Mouse (Mus musculus) limb, embryonic 11.5 days (tissue): ENCODE measurements at regions not wholly inside any gene's neighbourhood (a gene's known extent, or its start where the extent isn't known, plus 50 kb on each side); places are given as distances from the start of the nearest gene placed in this dataset.

ENCODE experiments used
- ATAC-seq: fragments of 200-750 bp; cut with Nextera tagmentation; 2 replicates; pipeline ENCODE4 v1.8.0; 2017; ENCODE audit warnings: low read depth; ENCODE audit not compliant: insufficient number of reproducible peaks, low FRiP score, low TSS enrichment
- DNase-seq: peaks from one replicate; pipeline ENCODE4 v3.0.0-alpha.2; 2015; ENCODE audit warnings: low spot score
- H3K27ac ChIP-seq: fragments of 300-500 bp; sonication (generic); replicated peaks from 2 replicates; pipeline ENCODE4 v1.5.1; 2014; ENCODE audit warnings: low read depth, mild to moderate bottlenecking, low read length
- H3K27me3 ChIP-seq: fragments of 300-500 bp; sonication (generic); 2 replicates; pipeline ENCODE4 v1.6.1; 2014; ENCODE audit warnings: mild to moderate bottlenecking, low read length, mixed read lengths; ENCODE audit not compliant: control insufficient read depth, insufficient read depth
- H3K36me3 ChIP-seq: fragments of 300-500 bp; sonication (generic); 2 replicates; pipeline ENCODE4 v1.6.1; 2014; ENCODE audit warnings: mild to moderate bottlenecking, low read length, moderate library complexity, mixed read lengths; ENCODE audit not compliant: control insufficient read depth, insufficient read depth
- H3K4me1 ChIP-seq: fragments of 300-500 bp; sonication (generic); 2 replicates; pipeline ENCODE4 v1.6.1; 2014; ENCODE audit warnings: low read length, mixed read lengths; ENCODE audit not compliant: control insufficient read depth, insufficient read depth
- H3K4me2 ChIP-seq: fragments of 300-500 bp; sonication (generic); 2 replicates; pipeline ENCODE4 v1.6.1; 2014; ENCODE audit warnings: low read depth, mild to moderate bottlenecking, moderate library complexity; ENCODE audit not compliant: severe bottlenecking
- H3K4me3 ChIP-seq: fragments of 300-500 bp; sonication (generic); 2 replicates; pipeline ENCODE4 v1.5.1; 2014; ENCODE audit warnings: low read depth, low read length
- H3K9ac ChIP-seq: fragments of 300-500 bp; sonication (generic); 2 replicates; pipeline ENCODE4 v1.6.1; 2014; ENCODE audit warnings: mild to moderate bottlenecking, low read length
- H3K9me3 ChIP-seq: fragments of 300-500 bp; sonication (generic); 2 replicates; pipeline ENCODE4 v1.6.1; 2016; ENCODE audit warnings: low read length; ENCODE audit not compliant: control insufficient read depth
- WGBS: fragments of 180-500 bp; shearing (Covaris S2); extraction: QIAGEN DNeasy Blood & Tissue Kit; methylation state at CpG from one replicate; pipeline ENCODE4 v1.1.7; 2014; 5-methylcytosine and 5-hydroxymethylcytosine counted together

GRCm38 (mm10) chr4:106244384-106244819 is 71.6 kb upstream of the Usp24 start:
- H3K4me1 ChIP-seq = no peaks in the 10 kb centered on the region

GRCm38 (mm10) chr4:106244826-106245510 is 71.0 kb upstream of the Usp24 start:
- no peak overlapping the region for H3K27ac ChIP-seq

More at GRCm38 (mm10) chr4:106244384-106244819, 71.6 kb upstream of the Usp24 start:
- DNase-seq = no peak
- 92% methylated on average over 14 of the region's 14 CpGs for WGBS
- Histone ChIP-seq H3K9ac (no peak overlapping the region), H3K4me3 (no peak overlapping the region), H3K27ac (no peak overlapping the region), H3K9me3 (no peaks in the 10 kb centered on the region), H3K27me3 (no peaks in the 10 kb centered on the region), H3K4me2 (no peak overlapping the region), H3K36me3 (no peaks in the 10 kb centered on the region)
- no peak for ATAC-seq

GRCm38 (mm10) chr4:106246695-106247094 is 69.3 kb upstream of the Usp24 start:
- 68% methylated on average over 2 of the region's 2 CpGs for WGBS
- no peak overlapping the region for H3K4me2 ChIP-seq
- no peaks in the 10 kb centered on the region for H3K9me3 ChIP-seq
- H3K27me3 ChIP-seq = no peaks in the 10 kb centered on the region
- ATAC-seq (no peak), DNase-seq (no peak)
- no peak overlapping the region for H3K9ac ChIP-seq
- H3K4me1 ChIP-seq = no peaks in the 10 kb centered on the region
- no peak overlapping the region for H3K4me3 ChIP-seq
- no peaks in the 10 kb centered on the region for H3K36me3 ChIP-seq
- H3K27ac ChIP-seq = no peak overlapping the region

More at GRCm38 (mm10) chr4:106244826-106245510, 71.0 kb upstream of the Usp24 start:
- Histone ChIP-seq H3K9me3 (no peaks in the 10 kb centered on the region), H3K4me1 (no peaks in the 10 kb centered on the region), H3K4me3 (no peak overlapping the region), H3K27me3 (no peaks in the 10 kb centered on the region), H3K4me2 (no peak overlapping the region), H3K9ac (no peak overlapping the region), H3K36me3 (no peaks in the 10 kb centered on the region)
- no peak for DNase-seq
- 93% methylated on average over 9 of the region's 9 CpGs for WGBS
- no peak for ATAC-seq

- H3K27me3 ChIP-seq = no peaks in the 10 kb centered on the region
- no peaks in the 10 kb centered on the region for H3K9me3 ChIP-seq
- no peaks in the 10 kb centered on the region for H3K4me1 ChIP-seq
- H3K27ac ChIP-seq = no peak overlapping the region
- H3K4me3 ChIP-seq = no peak overlapping the region
- WGBS = 89% methylated on average over 5 of the region's 5 CpGs
- no peak overlapping the region for H3K4me2 ChIP-seq
- DNase-seq = no peak
- ATAC-seq = no peak
- H3K36me3 ChIP-seq = no peaks in the 10 kb centered on the region
- no peak overlapping the region for H3K9ac ChIP-seq
Measured at GRCm38 (mm10) chr4:106247398-106247797, 68.6 kb upstream of the Usp24 start.

- ATAC-seq = no peak
- Histone ChIP-seq H3K27ac (no peak overlapping the region), H3K27me3 (no peaks in the 10 kb centered on the region), H3K4me1 (no peaks in the 10 kb centered on the region), H3K9me3 (no peaks in the 10 kb centered on the region), H3K9ac (no peak overlapping the region), H3K4me3 (no peak overlapping the region), H3K4me2 (no peak overlapping the region), H3K36me3 (no peaks in the 10 kb centered on the region)
- no peak for DNase-seq
- 93% methylated on average over 8 of the region's 8 CpGs for WGBS
Measured at GRCm38 (mm10) chr4:106248272-106248671, 67.7 kb upstream of the Usp24 start.

- WGBS = 84% methylated on average over 7 of the region's 7 CpGs
Measured at GRCm38 (mm10) chr4:106249028-106249782, 66.8 kb upstream of the Usp24 start.

GRCm38 (mm10) chr4:106250048-106250447 is 66.0 kb upstream of the Usp24 start:
- no peak overlapping the region for H3K27ac ChIP-seq
- H3K4me1 ChIP-seq = no peaks in the 10 kb centered on the region
- no peaks in the 10 kb centered on the region for H3K27me3 ChIP-seq
- H3K4me2 ChIP-seq = no peak overlapping the region
- H3K9me3 ChIP-seq = no peaks in the 10 kb centered on the region
- ATAC-seq (no peak), DNase-seq (no peak)
- no peaks in the 10 kb centered on the region for H3K36me3 ChIP-seq
- 85% methylated on average over 2 of the region's 2 CpGs for WGBS
- no peak overlapping the region for H3K9ac ChIP-seq
- no peak overlapping the region for H3K4me3 ChIP-seq

More at GRCm38 (mm10) chr4:106249028-106249782, 66.8 kb upstream of the Usp24 start:
- Histone ChIP-seq H3K36me3 (no peaks in the 10 kb centered on the region), H3K9ac (no peak overlapping the region), H3K4me3 (no peak overlapping the region), H3K4me2 (no peak overlapping the region), H3K4me1 (no peaks in the 10 kb centered on the region), H3K9me3 (no peaks in the 10 kb centered on the region), H3K27ac (no peak overlapping the region), H3K27me3 (no peaks in the 10 kb centered on the region)
- DNase-seq (no peak), ATAC-seq (no peak)

- Histone ChIP-seq H3K36me3 (no peaks in the 10 kb centered on the region), H3K4me1 (no peaks in the 10 kb centered on the region), H3K4me3 (no peak overlapping the region), H3K9ac (no peak overlapping the region), H3K9me3 (no peaks in the 10 kb centered on the region), H3K27ac (no peak overlapping the region), H3K4me2 (no peak overlapping the region), H3K27me3 (no peaks in the 10 kb centered on the region)
- 89% methylated on average over 1 of the region's 1 CpGs for WGBS
- no peak for ATAC-seq
- no peak for DNase-seq
Measured at GRCm38 (mm10) chr4:106251430-106251829, 64.6 kb upstream of the Usp24 start.
